Mouse (Mus musculus) forebrain, embryonic 13.5 days (tissue): ENCODE data around the gene Sec61g. TPM values are rescaled to one million over a fixed set of nuclear protein-coding genes. Genes with fewer than 3 reads are reported as not detected.
"Not testable (repeated sequence)": the region's sequence is repeated elsewhere in the genome, so short reads cannot be mapped to it uniquely, and the experiment has no call there.

Experiments used
- ATAC-seq: fragments of 200-750 bp; cut with Nextera tagmentation; 2 replicates; pipeline ENCODE4 v1.8.0; 2017
- H3K27ac ChIP-seq: fragments of 300-500 bp; sonication (generic); 2 replicates; pipeline ENCODE4 v1.5.1; 2015; ENCODE audit warnings: inconsistent platforms, mild to moderate bottlenecking, moderate library complexity
- H3K27me3 ChIP-seq: fragments of 300-500 bp; sonication (generic); 2 replicates; pipeline ENCODE4 v1.6.1; 2015; ENCODE audit warnings: mild to moderate bottlenecking, inconsistent platforms
- H3K36me3 ChIP-seq: fragments of 300-500 bp; sonication (generic); 2 replicates; pipeline ENCODE4 v1.6.1; 2015; ENCODE audit warnings: mild to moderate bottlenecking, inconsistent platforms; ENCODE audit not compliant: poor library complexity, severe bottlenecking
- H3K4me1 ChIP-seq: fragments of 300-500 bp; sonication (generic); 2 replicates; pipeline ENCODE4 v1.6.1; 2015; ENCODE audit warnings: inconsistent platforms
- H3K4me2 ChIP-seq: fragments of 300-500 bp; sonication (generic); 2 replicates; pipeline ENCODE4 v1.6.1; 2015; ENCODE audit warnings: inconsistent platforms, mild to moderate bottlenecking, moderate library complexity
- H3K4me3 ChIP-seq: fragments of 300-500 bp; sonication (generic); 2 replicates; pipeline ENCODE4 v1.5.1; 2015; ENCODE audit warnings: mild to moderate bottlenecking, inconsistent platforms
- H3K9ac ChIP-seq: fragments of 300-500 bp; sonication (generic); 2 replicates; pipeline ENCODE4 v1.6.1; 2015; ENCODE audit warnings: mild to moderate bottlenecking, inconsistent platforms
- H3K9me3 ChIP-seq: fragments of 300-500 bp; sonication (generic); replicated peaks from 2 replicates; pipeline ENCODE4 v1.6.1; 2016; ENCODE audit warnings: inconsistent platforms
- WGBS: fragments of 180-500 bp; shearing (Covaris S2); methylation state at CpG from one replicate; pipeline ENCODE4 v1.1.7; 2015; 5-methylcytosine and 5-hydroxymethylcytosine counted together
- polyA plus RNA-seq: library from polyadenylated mRNA; unstranded; fragments of >200 nt; fragmentation: Nextera tagmentation; extraction: Ambion mirVana; gene quantifications from 2 replicates; pipeline ENCODE4 v1.2.1, GENCODE M21; 2015

Sec61g gene
- polyA plus RNA-seq, 1 experiment from 2014 or later, result 43.3 TPM

DNA sequence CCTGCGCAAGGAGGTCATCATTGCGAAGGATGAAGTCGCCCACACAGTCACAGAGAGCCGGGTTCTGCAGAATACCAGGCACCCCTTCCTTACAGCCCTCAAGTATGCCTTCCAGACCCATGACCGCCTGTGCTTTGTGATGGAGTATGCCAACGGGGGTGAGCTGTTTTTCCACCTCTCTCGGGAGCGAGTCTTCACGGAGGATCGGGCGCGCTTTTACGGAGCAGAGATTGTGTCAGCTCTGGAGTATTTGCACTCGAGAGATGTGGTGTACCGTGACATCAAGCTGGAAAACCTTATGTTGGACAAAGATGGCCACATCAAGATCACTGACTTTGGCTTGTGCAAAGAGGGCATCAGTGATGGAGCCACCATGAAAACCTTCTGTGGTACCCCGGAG lies 6.8 kb upstream of the Sec61g start:
- H3K4me3 ChIP-seq, ATAC-seq, H3K9me3 ChIP-seq, H3K4me1 ChIP-seq, H3K4me2 ChIP-seq, H3K36me3 ChIP-seq, H3K27me3 ChIP-seq, H3K27ac ChIP-seq, H3K9ac ChIP-seq: not testable (repeated sequence)
- WGBS, result 97% methylated on average over 16 of the region's 16 CpGs

DNA sequence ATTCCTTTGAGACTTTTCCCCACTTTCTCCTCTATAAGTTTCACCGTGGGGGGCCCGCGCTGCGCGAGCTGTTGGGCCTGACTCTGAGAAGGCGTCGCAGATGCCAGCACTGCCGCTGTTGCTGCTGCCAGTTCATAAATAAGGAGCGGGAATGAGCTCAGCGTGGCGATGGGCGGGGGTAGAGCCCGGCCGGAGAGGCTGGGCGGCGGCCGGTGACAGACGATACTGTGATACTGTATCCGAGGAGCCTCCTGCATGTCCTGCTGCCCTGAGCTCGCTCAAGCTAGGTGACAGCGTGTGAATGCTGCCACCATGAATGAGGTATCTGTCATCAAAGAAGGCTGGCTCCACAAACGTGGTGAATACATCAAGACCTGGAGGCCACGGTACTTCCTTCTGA lies 5.9 kb upstream of the Sec61g start:
- not testable (repeated sequence) for H3K4me3 ChIP-seq, ATAC-seq, H3K27ac ChIP-seq, H3K9me3 ChIP-seq, H3K4me1 ChIP-seq, H3K27me3 ChIP-seq, H3K9ac ChIP-seq, H3K36me3 ChIP-seq, H3K4me2 ChIP-seq
- 74% methylated on average over 23 of the region's 23 CpGs for WGBS

DNA sequence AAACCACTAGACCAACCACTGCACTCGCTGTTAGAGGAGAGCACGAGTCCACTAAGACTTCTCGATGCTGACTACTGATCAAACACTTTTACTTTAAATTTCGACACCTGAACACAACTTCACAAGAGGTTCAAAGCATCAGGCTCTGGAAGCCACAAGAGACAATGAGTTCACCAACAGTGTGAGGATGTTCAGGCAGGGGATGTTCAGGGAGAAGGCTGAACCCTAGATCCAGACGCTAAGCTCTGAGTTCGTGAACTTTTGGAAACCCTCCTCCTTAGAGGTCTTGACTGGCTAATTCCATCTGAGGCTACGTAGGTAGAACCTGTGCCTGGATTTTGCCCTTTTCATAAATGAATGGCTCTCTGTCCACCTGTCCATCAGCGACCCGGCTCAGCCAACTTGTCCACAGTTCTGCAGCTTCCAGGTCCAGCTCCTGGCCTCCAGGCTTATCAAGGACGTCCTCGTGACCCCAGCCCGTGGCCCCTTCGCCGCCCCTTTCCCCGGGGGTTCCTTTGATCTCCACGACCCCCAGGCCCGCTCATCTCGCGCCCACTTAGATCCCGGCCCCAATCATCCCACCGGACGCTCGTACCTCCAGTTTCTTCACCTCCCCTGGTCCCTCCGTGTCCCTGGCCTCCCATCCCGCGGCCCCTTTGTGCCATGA lies 766 bp downstream of the Sec61g start:
- peaks cover 13% of the 10 kb centered on the region for H3K4me1 ChIP-seq

DNA sequence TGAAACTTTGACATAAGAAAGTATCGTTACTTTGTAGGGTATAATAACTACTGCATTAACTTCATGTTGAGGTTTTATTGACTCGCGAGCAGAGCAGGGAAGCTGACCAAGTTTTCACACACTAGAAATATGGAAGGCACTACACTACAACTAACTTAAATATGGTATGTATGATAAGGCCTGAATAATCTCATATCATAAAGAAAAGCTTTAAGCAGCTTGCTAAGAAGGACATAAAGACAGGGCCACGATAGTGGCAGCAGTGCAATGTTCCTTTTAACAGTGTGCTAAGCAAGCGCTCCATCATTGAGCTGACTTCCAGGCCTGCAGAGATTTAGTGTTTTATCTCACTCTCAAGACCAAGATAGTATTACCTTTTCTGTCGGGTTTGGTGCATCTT lies 2.3 kb downstream of the Sec61g start:
- H3K9ac ChIP-seq, result no peak overlapping the region
- no peak for ATAC-seq
- WGBS, result 99% methylated on average over 6 of the region's 6 CpGs
- H3K4me2 ChIP-seq, result no peak overlapping the region
- no peaks in the 10 kb centered on the region for H3K9me3 ChIP-seq
- H3K4me3 ChIP-seq, result no peak overlapping the region
- no peak overlapping the region for H3K27ac ChIP-seq
- peaks cover 41% of the 10 kb centered on the region for H3K36me3 ChIP-seq
- no peaks in the 10 kb centered on the region for H3K27me3 ChIP-seq
- H3K4me1 ChIP-seq, result peaks cover 13% of the 10 kb centered on the region

More for the DNA sequence above, 766 bp downstream of the Sec61g start:
- H3K9ac ChIP-seq, result peak overlapping the region; percentile 96
- peak overlapping the region; percentile 75 for H3K4me2 ChIP-seq
- no peaks in the 10 kb centered on the region for H3K9me3 ChIP-seq
- peak overlapping the region; percentile 94 for H3K27ac ChIP-seq
- H3K27me3 ChIP-seq, result no peaks in the 10 kb centered on the region
- peak overlapping the region; percentile 95 for H3K4me3 ChIP-seq
- 4% methylated on average over 26 of the region's 26 CpGs for WGBS
- no peak for ATAC-seq
- peaks cover 32% of the 10 kb centered on the region for H3K36me3 ChIP-seq

- no peak overlapping the region for H3K4me3 ChIP-seq
- H3K36me3 ChIP-seq, result peaks cover 54% of the 10 kb centered on the region
- no peak overlapping the region for H3K9ac ChIP-seq
- 96% methylated on average over 5 of the region's 5 CpGs for WGBS
- no peaks in the 10 kb centered on the region for H3K27me3 ChIP-seq
- H3K9me3 ChIP-seq, result no peaks in the 10 kb centered on the region
- ATAC-seq, result no peak
- no peak overlapping the region for H3K4me2 ChIP-seq
- H3K27ac ChIP-seq, result no peak overlapping the region
- H3K4me1 ChIP-seq, result peaks cover 8% of the 10 kb centered on the region
Observed at GRCm38 (mm10) chr11:16503150-16503549, 5.1 kb downstream of the Sec61g start.

- H3K4me2 ChIP-seq, result no peak overlapping the region
- WGBS, result 94% methylated on average over 3 of the region's 3 CpGs
- H3K36me3 ChIP-seq, result peaks cover 54% of the 10 kb centered on the region
- no peak overlapping the region for H3K27ac ChIP-seq
- H3K27me3 ChIP-seq, result no peaks in the 10 kb centered on the region
- ATAC-seq, result no peak
- H3K9me3 ChIP-seq, result no peaks in the 10 kb centered on the region
- no peak overlapping the region for H3K4me3 ChIP-seq
- H3K9ac ChIP-seq, result no peak overlapping the region
- peaks cover 8% of the 10 kb centered on the region for H3K4me1 ChIP-seq
Observed at GRCm38 (mm10) chr11:16502744-16503143, 5.5 kb downstream of the Sec61g start.

DNA sequence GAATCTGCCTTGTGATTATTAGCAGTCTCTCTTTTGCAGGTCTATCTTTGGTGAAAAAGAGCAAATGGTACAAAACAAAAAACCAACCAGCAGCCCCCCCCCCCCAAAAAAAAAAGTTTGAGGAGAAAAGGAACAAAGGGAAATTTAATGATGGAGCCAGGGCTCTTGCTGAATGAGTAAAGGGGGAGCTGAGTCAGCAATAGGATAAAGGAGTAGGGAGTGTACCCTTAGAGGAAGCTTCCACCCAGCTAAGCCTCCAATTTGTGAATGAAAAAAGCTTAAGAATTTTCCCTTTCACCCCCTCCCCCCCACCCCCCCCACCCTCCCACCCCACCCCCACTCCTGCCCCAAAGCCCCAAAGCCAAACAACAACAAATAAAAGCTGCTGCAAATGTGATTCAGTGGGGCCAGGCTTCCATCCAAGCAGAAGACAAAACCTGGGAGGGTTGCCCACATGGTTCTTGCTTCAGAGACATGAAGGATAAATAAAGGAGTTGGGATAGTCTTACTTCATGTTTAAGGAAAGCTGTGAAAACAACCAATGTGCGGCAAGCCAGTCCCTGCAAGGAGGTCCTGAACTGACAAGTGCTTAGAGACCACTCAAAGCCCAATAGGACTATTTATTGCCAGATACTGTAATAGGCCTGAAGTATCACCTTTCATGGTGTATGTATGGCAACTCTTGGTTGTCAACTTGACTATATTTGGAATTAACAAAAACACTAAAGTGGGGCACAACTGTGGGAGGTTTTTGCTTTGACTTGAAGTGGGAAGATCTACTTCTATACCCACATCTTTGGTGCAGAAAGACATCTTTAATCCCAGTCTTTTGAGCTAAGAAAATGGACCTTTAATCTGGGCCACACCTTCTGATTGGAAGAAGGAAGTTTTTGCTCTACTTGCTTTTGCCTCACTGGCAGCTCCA lies 9.3 kb downstream of the Sec61g start:
- ATAC-seq, result no peak
- Histone ChIP-seq H3K4me2 (no peak overlapping the region), H3K9ac (no peak overlapping the region), H3K9me3 (no peaks in the 10 kb centered on the region), H3K4me1 (no peaks in the 10 kb centered on the region), H3K36me3 (peaks cover 35% of the 10 kb centered on the region), H3K27ac (no peak overlapping the region), H3K4me3 (no peak overlapping the region), H3K27me3 (no peaks in the 10 kb centered on the region)
- 30% methylated on average over 1 of the region's 1 CpGs for WGBS

Other genes with a start within 250 kb of the Sec61g start
- gene Egfr, start 243.7 kb upstream of the Sec61g start, polyA plus RNA-seq, result 1.2 and 1.3 TPM in 2 replicates